Mouse (Mus musculus) c-Kit-positive CD71-negative TER-119-negative erythroid progenitor cells, embryonic 14.5 days (primary cell): ENCODE measurements around the gene Gpc2.

Source experiments
- DNase-seq: peaks from one replicate; pipeline ENCODE4 v3.0.0-alpha.2; 2013; ENCODE audit warnings: low read depth

Gene Gpc2

GRCm38 (mm10) chr5:138262001-138262400 is 17.8 kb downstream of the Gpc2 start:
- no peak for DNase-seq

- no peak for DNase-seq
These were observed 19.0 kb downstream of the Gpc2 start for GRCm38 (mm10) chr5:138260834-138261233.

- no peak for DNase-seq
These were observed 19.8 kb downstream of the Gpc2 start for GRCm38 (mm10) chr5:138260051-138260450.

GRCm38 (mm10) chr5:138258993-138259392 is 20.8 kb downstream of the Gpc2 start:
- DNase-seq: no peak

GRCm38 (mm10) chr5:138258542-138258941 is 21.3 kb downstream of the Gpc2 start:
- DNase-seq: no peak

GRCm38 (mm10) chr5:138258078-138258477 is 21.7 kb downstream of the Gpc2 start:
- DNase-seq: no peak

- DNase-seq: no peak
These were observed 22.2 kb downstream of the Gpc2 start for GRCm38 (mm10) chr5:138257585-138257978.

- DNase-seq: peak; percentile 60
These were observed 22.7 kb downstream of the Gpc2 start for GRCm38 (mm10) chr5:138256966-138257584.

GRCm38 (mm10) chr5:138256094-138256467 is 23.7 kb downstream of the Gpc2 start:
- no peak for DNase-seq

- peak; percentile 89 for DNase-seq
These were observed 24.3 kb downstream of the Gpc2 start, which contains the start of gene Lamtor4 for GRCm38 (mm10) chr5:138255353-138256093. Gene Lamtor4 (plus strand): TSS chr5:138255482.

GRCm38 (mm10) chr5:138253061-138253460 is 26.7 kb downstream of the Gpc2 start:
- DNase-seq: no peak

- no peak for DNase-seq
These were observed 28.7 kb downstream of the Gpc2 start for GRCm38 (mm10) chr5:138251144-138251543.

- DNase-seq: no peak
These were observed 38.3 kb downstream of the Gpc2 start for GRCm38 (mm10) chr5:138241511-138241910.

- no peak for DNase-seq
These were observed 45.6 kb downstream of the Gpc2 start for GRCm38 (mm10) chr5:138234224-138234623.

GRCm38 (mm10) chr5:138233778-138234177 is 46.0 kb downstream of the Gpc2 start:
- DNase-seq: no peak

- no peak for DNase-seq
These were observed 50.3 kb downstream of the Gpc2 start for GRCm38 (mm10) chr5:138229511-138229910.

GRCm38 (mm10) chr5:138228026-138228425 is 51.8 kb downstream of the Gpc2 start:
- DNase-seq: peak; percentile 44

GRCm38 (mm10) chr5:138227367-138227766 is 52.4 kb downstream of the Gpc2 start:
- peak; percentile 71 for DNase-seq

- no peak for DNase-seq
These were observed 53.3 kb downstream of the Gpc2 start for GRCm38 (mm10) chr5:138226491-138226890.

GRCm38 (mm10) chr5:138225700-138226099 is 54.1 kb downstream of the Gpc2 start, which contains the start of gene Nxpe5:
Gene Nxpe5 (plus strand): TSS chr5:138225898.
- DNase-seq: no peak
